Mouse (Mus musculus): ENCODE measurements around the gene Slc39a7.
A peak's percentile ranks its signal among the peaks of the same experiment; 100 is the strongest.
"Not testable (repeated sequence)": the region's sequence is repeated elsewhere in the genome, so short reads cannot be mapped to it uniquely, and the experiment has no call there.

Slc39a7 gene

GRCm38 (mm10) chr17:33999341-34000149, 31.9 kb downstream of the Slc39a7 start:
- DNase-seq: peak; percentile 51

GRCm38 (mm10) chr17:33998697-33999096, 32.8 kb downstream of the Slc39a7 start:
- DNase-seq: not testable (repeated sequence)

GRCm38 (mm10) chr17:33997025-33997424, 34.5 kb downstream of the Slc39a7 start:
- not testable (repeated sequence) for DNase-seq

GRCm38 (mm10) chr17:33995651-33996050, 35.8 kb downstream of the Slc39a7 start:
- no peak for DNase-seq

GRCm38 (mm10) chr17:33994959-33995358, 36.5 kb downstream of the Slc39a7 start:
- DNase-seq: no peak

- DNase-seq: peak; percentile 69
These were observed 39.5 kb downstream of the Slc39a7 start for GRCm38 (mm10) chr17:33991788-33992664.

GRCm38 (mm10) chr17:33982136-33982535, 49.3 kb downstream of the Slc39a7 start:
- DNase-seq: peak; percentile 72

- DNase-seq: peak; percentile 97
These were observed 50.1 kb downstream of the Slc39a7 start for GRCm38 (mm10) chr17:33981192-33981909.

GRCm38 (mm10) chr17:33980181-33981035, 51.1 kb downstream of the Slc39a7 start:
- DNase-seq: no peak

GRCm38 (mm10) chr17:33979512-33980050, 51.9 kb downstream of the Slc39a7 start:
- no peak for DNase-seq

- DNase-seq: peak; percentile 98
These were observed 52.9 kb downstream of the Slc39a7 start for GRCm38 (mm10) chr17:33978631-33979031.

Measured in kidney, adult 9 months (tissue).